Mouse (Mus musculus): ENCODE data around the gene Ankrd23.

Ankrd23 gene

GRCm38 (mm10) chr1:36563197-36563596 lies 26.5 kb upstream of the Ankrd23 start:
- no peak for DNase-seq (ENCODE audit: low spot score)

GRCm38 (mm10) chr1:36562388-36562787 lies 25.7 kb upstream of the Ankrd23 start:
- no peak for DNase-seq (ENCODE audit: low spot score)

GRCm38 (mm10) chr1:36560903-36561302 lies 24.2 kb upstream of the Ankrd23 start:
- no peak for DNase-seq (ENCODE audit: low spot score)

GRCm38 (mm10) chr1:36559888-36560287 lies 23.2 kb upstream of the Ankrd23 start:
- DNase-seq (ENCODE audit: low spot score): no peak

- no peak for DNase-seq (ENCODE audit: low spot score)
Observed at GRCm38 (mm10) chr1:36559256-36559655, 22.6 kb upstream of the Ankrd23 start.

- peak; percentile 50 for DNase-seq (ENCODE audit: low spot score)
Observed at GRCm38 (mm10) chr1:36558031-36558993, 21.6 kb upstream of the Ankrd23 start, which contains the start of gene Sema4c. TSS of gene Sema4c (minus strand) at chr1:36558349.

- DNase-seq (ENCODE audit: low spot score): peak; percentile 45
Observed at GRCm38 (mm10) chr1:36557457-36558011, 20.9 kb upstream of the Ankrd23 start.

GRCm38 (mm10) chr1:36556553-36557456 lies 20.1 kb upstream of the Ankrd23 start:
- peak; percentile 85 for DNase-seq (ENCODE audit: low spot score)

- no peak for DNase-seq (ENCODE audit: low spot score)
Observed at GRCm38 (mm10) chr1:36555798-36556395, 19.2 kb upstream of the Ankrd23 start.

GRCm38 (mm10) chr1:36554633-36555399 lies 18.1 kb upstream of the Ankrd23 start:
- DNase-seq (ENCODE audit: low spot score): no peak

GRCm38 (mm10) chr1:36552506-36552905 lies 15.8 kb upstream of the Ankrd23 start:
- DNase-seq (ENCODE audit: low spot score): no peak

- DNase-seq (ENCODE audit: low spot score): no peak
Observed at GRCm38 (mm10) chr1:36551904-36552303, 15.2 kb upstream of the Ankrd23 start.

GRCm38 (mm10) chr1:36550075-36550863 lies 13.6 kb upstream of the Ankrd23 start:
- DNase-seq (ENCODE audit: low spot score): no peak

- no peak for DNase-seq (ENCODE audit: low spot score)
Observed at GRCm38 (mm10) chr1:36549491-36549890, 12.8 kb upstream of the Ankrd23 start.

GRCm38 (mm10) chr1:36548771-36549170 lies 12.1 kb upstream of the Ankrd23 start:
- DNase-seq (ENCODE audit: low spot score): no peak

GRCm38 (mm10) chr1:36547981-36548598 lies 11.4 kb upstream of the Ankrd23 start:
- DNase-seq (ENCODE audit: low spot score): no peak

GRCm38 (mm10) chr1:36546888-36547471 lies 10.3 kb upstream of the Ankrd23 start, which contains the start of gene Ankrd39:
TSS of gene Ankrd39 (minus strand) at chr1:36547445.
- DNase-seq (ENCODE audit: low spot score): peak; percentile 99

- DNase-seq (ENCODE audit: low spot score): no peak
Observed at GRCm38 (mm10) chr1:36545845-36546600, 9.3 kb upstream of the Ankrd23 start.
